ENCODE assay signal across 13 mouse cellular contexts in genomic region chr1:118466041-118466440, GRCm38 (mm10).
DNase-seq lines count a peak whose midpoint lies in the region; ATAC-seq and TF ChIP-seq lines count a peak whose summit lies in the region.
"Had no signal": no experiment of that assay in that cellular context is flagged by ENCODE, and none has a peak within 500 bp of the region (broad histone marks: within the 10 kb centered on the region; RNA-seq: fewer than 3 reads in every experiment).

No protein-coding gene starts in this region.

- no peaks in the 10 kb centered on the region for H3K27me3 ChIP-seq in heart, adult 2 months (ENCODE audit: control insufficient read depth, insufficient read depth, low read length)
- H3K27me3 ChIP-seq in heart, embryonic 12.5 days (replicated peaks): no peaks in the 10 kb centered on the region
- H3K27me3 ChIP-seq in midbrain, embryonic 14.5 days (ENCODE audit: control insufficient read depth, insufficient read depth, low read length): no peaks in the 10 kb centered on the region
- no peaks in the 10 kb centered on the region for H3K27me3 ChIP-seq in midbrain, embryonic 13.5 days
- H3K27me3 ChIP-seq in Patski: no peaks in the 10 kb centered on the region
- H3K27me3 ChIP-seq in small intestine, adult 2 months (ENCODE audit: control insufficient read depth, insufficient read depth, low read length): no peaks in the 10 kb centered on the region
- H3K27me3 ChIP-seq: liver, embryonic 15.5 days; neural tube, embryonic 12.5 days had no signal

- peaks cover 3% of the 10 kb centered on the region; the same call in 1 of the 2 replicates for H3K9me3 ChIP-seq in heart, embryonic 12.5 days (replicated peaks)
- no peaks in the 10 kb centered on the region for H3K9me3 ChIP-seq in midbrain, embryonic 14.5 days (ENCODE audit: control insufficient read depth, low read length)
- H3K9me3 ChIP-seq in midbrain, embryonic 13.5 days: no peaks in the 10 kb centered on the region
- H3K9me3 ChIP-seq: liver, embryonic 15.5 days; neural tube, embryonic 12.5 days had no signal

- no peak for TF ChIP-seq POLR2A in heart, adult 2 months (IDR thresholded peaks at IDR 0.05; ENCODE audit: insufficient read depth, low read depth, low read length)
- TF ChIP-seq POLR2A in small intestine, adult 2 months (IDR thresholded peaks at IDR 0.05; ENCODE audit: low read depth, low read length): no peak

- 97% methylated on average over 6 of the region's 6 CpGs for WGBS in heart, adult 2 months
- 95% methylated on average over 6 of the region's 6 CpGs for WGBS in heart, embryonic 12.5 days
- WGBS in midbrain, embryonic 14.5 days: 97% methylated on average over 6 of the region's 6 CpGs
- 98% methylated on average over 6 of the region's 6 CpGs for WGBS in midbrain, embryonic 13.5 days
- 97% methylated on average over 6 of the region's 6 CpGs for WGBS in small intestine, adult 2 months

- in situ Hi-C loops in Patski (cut with MboI; ENCODE audit: low pct_unique_long_range_greater_than_20kb): loop anchor here (5.0 kb wide), 1 partner anchor 144 kb away; the partner anchor contains the start of gene Nifk

- peak; percentile 51 for TF ChIP-seq CTCF in heart, adult 2 months (IDR thresholded peaks at IDR 0.05)
- TF ChIP-seq CTCF in Patski (IDR thresholded peaks at IDR 0.05): peak; percentile 53
- peak; percentile 27; the same call in 1 of the 2 replicates for TF ChIP-seq CTCF in small intestine, adult 2 months (IDR thresholded peaks at IDR 0.05; ENCODE audit: extremely low read depth, insufficient read length, insufficient replicate concordance, low read depth, low read length)

- intact Hi-C loops in heart, adult 2 months (cut with DNase I): no loop called here

- no peaks in the 10 kb centered on the region for H3K79me2 ChIP-seq in heart, adult 2 months (replicated peaks; ENCODE audit: control insufficient read depth, insufficient read depth, low read length)

- CTCF ChIA-PET in Patski (lab: Charles Lee): interaction anchor here (1.2 kb wide), 1 partner anchor 9 kb away, joined by 3 read pairs; no protein-coding TSS in a partner anchor

- H3K4me3 ChIP-seq in heart, adult 2 months: no peak overlapping the region
- no peak overlapping the region for H3K4me3 ChIP-seq in heart, embryonic 12.5 days
- no peak overlapping the region for H3K4me3 ChIP-seq in midbrain, embryonic 14.5 days (replicated peaks; ENCODE audit: low read depth, low read length)
- H3K4me3 ChIP-seq in midbrain, embryonic 13.5 days (replicated peaks): no peak overlapping the region
- no peak overlapping the region for H3K4me3 ChIP-seq in small intestine, adult 2 months (ENCODE audit: low read depth, low read length)
- H3K4me3 ChIP-seq: liver, embryonic 15.5 days; neural tube, embryonic 12.5 days had no signal

- H3K9ac ChIP-seq in heart, adult 2 months (ENCODE audit: low read depth, low read length): no peak overlapping the region
- no peak overlapping the region for H3K9ac ChIP-seq in heart, embryonic 12.5 days
- no peak overlapping the region for H3K9ac ChIP-seq in midbrain, embryonic 14.5 days (replicated peaks; ENCODE audit: low read length)
- no peak overlapping the region for H3K9ac ChIP-seq in midbrain, embryonic 13.5 days (replicated peaks)
- H3K9ac ChIP-seq: liver, embryonic 15.5 days; neural tube, embryonic 12.5 days had no signal

- no peak for ATAC-seq in heart, embryonic 12.5 days (ENCODE audit: insufficient number of reproducible peaks, low FRiP score)
- ATAC-seq in midbrain, embryonic 14.5 days (ENCODE audit: low FRiP score, low TSS enrichment): no peak
- no peak for ATAC-seq in midbrain, embryonic 13.5 days
- ATAC-seq in Patski: no peak

- H3K27ac ChIP-seq in heart, adult 2 months: no peak overlapping the region
- H3K27ac ChIP-seq in heart, embryonic 12.5 days (ENCODE audit: poor library complexity, severe bottlenecking): no peak overlapping the region
- no peak overlapping the region for H3K27ac ChIP-seq in midbrain, embryonic 14.5 days (replicated peaks; ENCODE audit: low read depth, low read length)
- H3K27ac ChIP-seq in midbrain, embryonic 13.5 days: no peak overlapping the region
- H3K27ac ChIP-seq in small intestine, adult 2 months (ENCODE audit: insufficient read depth, low read depth, low read length): no peak overlapping the region
- H3K27ac ChIP-seq: liver, embryonic 15.5 days; neural tube, embryonic 12.5 days had no signal

- DNase-seq in heart, adult 2 months: no peak
- DNase-seq in midbrain, embryonic 14.5 days: peak; percentile 12
- DNase-seq in Patski (ENCODE audit: low read depth, low spot score): no peak
- DNase-seq in kidney, postnatal 4 days: no peak
- DNase-seq in adrenal gland, postnatal 4 days (ENCODE audit: low spot score in 2 of 2): no peak
- DNase-seq: retina, postnatal 1 day had no signal

- H3K4me1 ChIP-seq in heart, adult 2 months (ENCODE audit: control insufficient read depth, insufficient read depth, low read length): no peaks in the 10 kb centered on the region
- H3K4me1 ChIP-seq in heart, embryonic 12.5 days (replicated peaks): 0 out of 2 replicates have a peak, but pooled peaks cover 3% of the 10 kb centered on the region
- no peaks in the 10 kb centered on the region for H3K4me1 ChIP-seq in midbrain, embryonic 14.5 days (ENCODE audit: control insufficient read depth, insufficient read depth, low read length)
- H3K4me1 ChIP-seq in midbrain, embryonic 13.5 days (replicated peaks): no peaks in the 10 kb centered on the region
- H3K4me1 ChIP-seq in small intestine, adult 2 months (ENCODE audit: control insufficient read depth, insufficient read depth, insufficient read length, low read length): no peaks in the 10 kb centered on the region
- H3K4me1 ChIP-seq: liver, embryonic 15.5 days; neural tube, embryonic 12.5 days had no signal

- no peak for TF ChIP-seq EP300 in heart, adult 2 months (IDR thresholded peaks at IDR 0.05; ENCODE audit: insufficient read depth, low read depth, low read length)

- POLR2A ChIA-PET in Patski (lab: Charles Lee): no interaction called here

- H3K4me2 ChIP-seq in heart, embryonic 12.5 days: no peak overlapping the region
- H3K4me2 ChIP-seq in midbrain, embryonic 14.5 days (ENCODE audit: low read length): no peak overlapping the region
- H3K4me2 ChIP-seq in midbrain, embryonic 13.5 days (replicated peaks): no peak overlapping the region
- H3K4me2 ChIP-seq: heart, embryonic 11.5 days; liver, embryonic 15.5 days; midbrain, embryonic 11.5 days; neural tube, embryonic 12.5 days had no signal

- no peaks in the 10 kb centered on the region for H3K36me3 ChIP-seq in heart, adult 2 months (ENCODE audit: control insufficient read depth, insufficient read depth, low read length)
- H3K36me3 ChIP-seq in heart, embryonic 12.5 days: peaks cover 86% of the 10 kb centered on the region
- peaks cover 82% of the 10 kb centered on the region for H3K36me3 ChIP-seq in midbrain, embryonic 14.5 days (ENCODE audit: control insufficient read depth, insufficient read depth, low read length)
- H3K36me3 ChIP-seq in midbrain, embryonic 13.5 days: peaks cover 82% of the 10 kb centered on the region
- peaks cover 22% of the 10 kb centered on the region for H3K36me3 ChIP-seq in small intestine, adult 2 months (ENCODE audit: control insufficient read depth, insufficient read depth, low read length)
